Mouse (Mus musculus) thymus, adult 2 months (tissue): ENCODE measurements at regions not wholly inside any gene's neighbourhood (a gene's known extent, or its start where the extent isn't known, plus 50 kb on each side); places are given as distances from the start of the nearest gene placed in this dataset.

ENCODE experiments used
- DNase-seq: peaks from one replicate; pipeline ENCODE4 v3.0.0; 2021
- H3K27ac ChIP-seq: fragments of 200-500 bp; 2 replicates; pipeline ENCODE4 v1.5.1; 2012; ENCODE audit warnings: low read length, control low read depth; ENCODE audit not compliant: control insufficient read depth, insufficient read depth
- H3K27me3 ChIP-seq: fragments of 200-500 bp; 2 replicates; pipeline ENCODE4 v1.6.1; 2012; ENCODE audit warnings: mild to moderate bottlenecking, low read length, moderate library complexity, mixed read lengths; ENCODE audit not compliant: control insufficient read depth, insufficient read depth
- H3K36me3 ChIP-seq: fragments of 200-500 bp; 2 replicates; pipeline ENCODE4 v1.6.1; 2012; ENCODE audit warnings: mild to moderate bottlenecking, low read length, moderate library complexity; ENCODE audit not compliant: control insufficient read depth, insufficient read depth
- H3K4me1 ChIP-seq: fragments of 200-500 bp; replicated peaks from 2 replicates; pipeline ENCODE4 v1.6.1; 2012; ENCODE audit warnings: low read length; ENCODE audit not compliant: control insufficient read depth, insufficient read depth
- H3K4me3 ChIP-seq: fragments of 200-500 bp; 2 replicates; pipeline ENCODE4 v1.5.1; 2012; ENCODE audit warnings: mild to moderate bottlenecking, low read length, control low read depth, moderate library complexity; ENCODE audit not compliant: control insufficient read depth, insufficient read depth
- CTCF ChIP-seq: fragments of 200-500 bp; IDR thresholded peaks from 2 replicates; pipeline ENCODE4 v1.5.1; 2012; ENCODE audit warnings: mild to moderate bottlenecking, control low read depth, low read length, moderate library complexity, borderline replicate concordance; ENCODE audit not compliant: control insufficient read depth, poor library complexity, insufficient read depth; ENCODE audit errors: extremely low read depth
- POLR2A ChIP-seq: fragments of 200-500 bp; IDR thresholded peaks from 2 replicates; pipeline ENCODE4 v1.6.1; 2012; ENCODE audit warnings: mild to moderate bottlenecking, low read length, control low read depth, moderate library complexity; ENCODE audit not compliant: control insufficient read depth, poor library complexity, insufficient read depth; ENCODE audit errors: extremely low read depth
- WGBS: fragments of 180-500 bp; shearing (Covaris S2); methylation state at CpG from one replicate; pipeline ENCODE4 v1.1.7; 2018; 5-methylcytosine and 5-hydroxymethylcytosine counted together

- no peak for DNase-seq
- Histone ChIP-seq H3K27me3 (no peaks in the 10 kb centered on the region), H3K36me3 (no peaks in the 10 kb centered on the region), H3K27ac (no peak overlapping the region), H3K4me3 (no peak overlapping the region), H3K4me1 (no peaks in the 10 kb centered on the region)
- TF ChIP-seq POLR2A (no peak), CTCF (no peak)
- 84% methylated on average over 6 of the region's 6 CpGs for WGBS
Observed at GRCm38 (mm10) chr5:46442600-46443248, 585.3 kb upstream of the Lcorl start.

- no peak for DNase-seq
- no peaks in the 10 kb centered on the region for H3K27me3 ChIP-seq
- H3K36me3 ChIP-seq, result no peaks in the 10 kb centered on the region
- H3K4me1 ChIP-seq, result no peaks in the 10 kb centered on the region
- H3K4me3 ChIP-seq, result no peak overlapping the region
- no peak for TF ChIP-seq POLR2A
- TF ChIP-seq CTCF, result no peak
- no peak overlapping the region for H3K27ac ChIP-seq
Observed at GRCm38 (mm10) chr5:46441716-46442115, 584.3 kb upstream of the Lcorl start.

DNA sequence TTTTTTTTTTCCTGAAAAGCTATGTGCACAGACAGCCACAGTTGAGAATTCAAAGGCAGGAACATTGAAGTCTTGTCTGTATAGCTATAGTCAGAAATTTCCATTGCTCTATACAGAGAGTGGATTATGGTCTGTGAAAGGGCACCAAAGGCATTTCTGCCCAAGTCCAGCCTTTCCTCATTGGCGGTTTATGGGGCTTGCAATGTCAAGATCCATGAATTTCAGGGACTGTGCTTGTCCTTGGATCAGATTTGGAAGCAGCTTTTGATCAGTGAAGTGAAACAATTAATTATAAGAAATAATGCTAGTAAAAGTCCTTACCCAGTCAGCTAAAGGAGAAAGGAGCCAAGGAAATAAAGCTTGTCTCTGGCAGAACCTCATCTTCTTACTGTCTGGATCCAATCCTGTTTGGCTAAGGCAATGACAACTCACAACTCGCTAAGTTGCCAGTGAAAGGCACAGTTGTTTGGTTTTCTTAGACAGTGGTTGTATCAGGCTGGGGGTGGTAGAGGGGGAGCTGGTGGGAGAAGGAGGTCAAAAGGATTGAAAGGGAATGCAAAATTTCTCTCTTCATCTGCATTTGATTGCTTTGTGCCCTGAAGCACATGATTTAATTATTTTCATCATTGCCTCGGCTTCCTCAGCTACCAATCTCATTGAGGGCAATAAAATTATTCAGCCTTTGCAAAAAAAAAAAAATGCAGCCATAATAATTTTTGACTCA, 574.4 kb upstream of the Lcorl start:
- no peak overlapping the region for H3K27ac ChIP-seq
- 84% methylated on average over 3 of the region's 3 CpGs for WGBS
- TF ChIP-seq CTCF, result no peak
- TF ChIP-seq POLR2A, result no peak

GRCm38 (mm10) chr5:46422738-46423137, 565.3 kb upstream of the Lcorl start:
- no peak for TF ChIP-seq CTCF
- TF ChIP-seq POLR2A, result no peak
- no peaks in the 10 kb centered on the region for H3K36me3 ChIP-seq
- 87% methylated on average over 3 of the region's 3 CpGs for WGBS
- H3K27ac ChIP-seq, result no peak overlapping the region
- no peak for DNase-seq
- H3K4me3 ChIP-seq, result no peak overlapping the region
- no peaks in the 10 kb centered on the region for H3K4me1 ChIP-seq
- H3K27me3 ChIP-seq, result no peaks in the 10 kb centered on the region

More for the DNA sequence above, 574.4 kb upstream of the Lcorl start:
- no peak for DNase-seq
- Histone ChIP-seq H3K4me1 (no peaks in the 10 kb centered on the region), H3K27me3 (no peaks in the 10 kb centered on the region), H3K4me3 (no peak overlapping the region), H3K36me3 (no peaks in the 10 kb centered on the region)

DNA sequence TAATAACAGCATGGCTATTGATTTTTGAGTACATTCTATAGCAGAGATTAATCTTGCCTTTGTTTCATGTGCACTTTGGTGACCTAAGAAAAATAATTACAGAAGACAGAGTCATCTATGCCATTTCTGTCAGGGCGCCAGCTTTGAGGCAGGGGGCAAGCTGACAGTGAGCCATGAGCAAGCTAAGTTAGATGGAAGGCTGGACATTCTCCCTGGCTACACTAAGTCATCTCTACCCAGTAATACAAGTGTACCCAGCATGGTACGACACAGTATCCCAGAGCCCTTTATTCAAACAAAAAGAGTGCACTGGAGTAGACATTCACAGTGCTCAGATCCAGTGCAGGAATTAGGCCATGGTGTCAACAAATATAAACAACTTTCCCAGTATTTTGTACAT, 549.6 kb upstream of the Lcorl start:
- Histone ChIP-seq H3K4me3 (no peak overlapping the region), H3K27me3 (no peaks in the 10 kb centered on the region), H3K4me1 (no peaks in the 10 kb centered on the region), H3K36me3 (no peaks in the 10 kb centered on the region), H3K27ac (no peak overlapping the region)
- no peak for TF ChIP-seq POLR2A
- TF ChIP-seq CTCF, result no peak
- DNase-seq, result no peak
- 93% methylated on average over 2 of the region's 2 CpGs for WGBS

- 21% methylated on average over 3 of the region's 3 CpGs for WGBS
- TF ChIP-seq CTCF (no peak), POLR2A (no peak)
- no peaks in the 10 kb centered on the region for H3K27me3 ChIP-seq
- no peak for DNase-seq
- no peak overlapping the region for H3K4me3 ChIP-seq
- no peaks in the 10 kb centered on the region for H3K36me3 ChIP-seq
- H3K27ac ChIP-seq, result no peak overlapping the region
- H3K4me1 ChIP-seq, result no peaks in the 10 kb centered on the region
Observed at GRCm38 (mm10) chr5:46406404-46406803, 549.0 kb upstream of the Lcorl start.

- TF ChIP-seq POLR2A (no peak), CTCF (no peak)
- WGBS, result 74% methylated on average over 2 of the region's 2 CpGs
- no peaks in the 10 kb centered on the region for H3K36me3 ChIP-seq
- no peak overlapping the region for H3K4me3 ChIP-seq
- no peak overlapping the region for H3K27ac ChIP-seq
- DNase-seq, result no peak
- no peaks in the 10 kb centered on the region for H3K27me3 ChIP-seq
- no peaks in the 10 kb centered on the region for H3K4me1 ChIP-seq
Observed at GRCm38 (mm10) chr5:46386591-46386990, 529.2 kb upstream of the Lcorl start.
